Mouse (Mus musculus): ENCODE data around the gene Trmt44. TPM values are rescaled to one million over a fixed set of nuclear protein-coding genes. Genes with fewer than 3 reads are reported as not detected.

Gene Trmt44
- polyA plus RNA-seq, 1 experiment from 2014 or later, result 8.4 TPM

- H3K27me3 ChIP-seq, result no peaks in the 10 kb centered on the region
- 6% methylated on average over 17 of the region's 17 CpGs for WGBS
- peaks cover 13% of the 10 kb centered on the region for H3K4me1 ChIP-seq
- no peak overlapping the region; the same call in 1 of the 2 replicates for H3K27ac ChIP-seq
- no peaks in the 10 kb centered on the region for H3K9me3 ChIP-seq (replicated peaks)
- H3K9ac ChIP-seq, result peak overlapping the region; percentile 67
- no peak; the same call in 1 of the 2 replicates for ATAC-seq (ENCODE audit: low FRiP score)
- peaks cover 8% of the 10 kb centered on the region for H3K36me3 ChIP-seq
- H3K4me3 ChIP-seq, result peak overlapping the region; percentile 60
- H3K4me2 ChIP-seq (replicated peaks), result peak overlapping the region; percentile 78
Observed at GRCm38 (mm10) chr5:35583221-35583783, 8.4 kb upstream of the Trmt44 start.

- peak within 1 kb of the TSS; percentile 78 for H3K4me2 ChIP-seq (replicated peaks)
- WGBS, result 1% methylated on average over 35 of the region's 35 CpGs
Observed at GRCm38 (mm10) chr5:35582445-35583220, 7.8 kb upstream of the Trmt44 start, which contains the start of gene Acox3. Gene Acox3, plus strand, starts transcription at chr5:35583040.

GRCm38 (mm10) chr5:35580156-35580922 is 5.5 kb upstream of the Trmt44 start:
- Histone ChIP-seq H3K27ac (no peak overlapping the region), H3K36me3 (no peaks in the 10 kb centered on the region), H3K9me3 (replicated peaks) (no peaks in the 10 kb centered on the region), H3K4me1 (peaks cover 15% of the 10 kb centered on the region), H3K4me2 (replicated peaks) (no peak overlapping the region), H3K27me3 (no peaks in the 10 kb centered on the region), H3K4me3 (no peak overlapping the region), H3K9ac (no peak overlapping the region)
- ATAC-seq (ENCODE audit: low FRiP score), result no peak
- 63% methylated on average over 3 of the region's 3 CpGs for WGBS

More at GRCm38 (mm10) chr5:35582445-35583220, 7.8 kb upstream of the Trmt44 start, which contains the start of gene Acox3:
- Histone ChIP-seq H3K36me3 (peaks cover 1% of the 10 kb centered on the region; the same call in 1 of the 2 replicates), H3K4me1 (peaks cover 13% of the 10 kb centered on the region), H3K27ac (peak within 1 kb of the TSS; percentile 13; the same call in 1 of the 2 replicates), H3K27me3 (no peaks in the 10 kb centered on the region), H3K9ac (peak within 1 kb of the TSS; percentile 67), H3K4me3 (peak within 1 kb of the TSS; percentile 60), H3K9me3 (replicated peaks) (no peaks in the 10 kb centered on the region)
- ATAC-seq (ENCODE audit: low FRiP score), result peak; percentile 94

GRCm38 (mm10) chr5:35579247-35579893 is 4.5 kb upstream of the Trmt44 start:
- 68% methylated on average over 5 of the region's 5 CpGs for WGBS
- ATAC-seq (ENCODE audit: low FRiP score), result no peak
- Histone ChIP-seq H3K4me1 (peaks cover 17% of the 10 kb centered on the region), H3K4me3 (no peak overlapping the region), H3K4me2 (replicated peaks) (no peak overlapping the region), H3K9ac (no peak overlapping the region), H3K27me3 (no peaks in the 10 kb centered on the region), H3K27ac (no peak overlapping the region), H3K9me3 (replicated peaks) (no peaks in the 10 kb centered on the region), H3K36me3 (no peaks in the 10 kb centered on the region)

- Histone ChIP-seq H3K4me3 (no peak overlapping the region), H3K9ac (no peak overlapping the region), H3K4me2 (replicated peaks) (no peak overlapping the region), H3K27ac (no peak overlapping the region), H3K9me3 (replicated peaks) (no peaks in the 10 kb centered on the region), H3K36me3 (peaks cover 4% of the 10 kb centered on the region; the same call in 1 of the 2 replicates), H3K27me3 (no peaks in the 10 kb centered on the region), H3K4me1 (peaks cover 19% of the 10 kb centered on the region)
- WGBS, result 79% methylated on average over 2 of the region's 2 CpGs
- ATAC-seq (ENCODE audit: low FRiP score), result no peak
Observed at GRCm38 (mm10) chr5:35578411-35578810, 3.5 kb upstream of the Trmt44 start.

- no peaks in the 10 kb centered on the region for H3K9me3 ChIP-seq (replicated peaks)
- WGBS, result 90% methylated on average over 10 of the region's 10 CpGs
Observed at GRCm38 (mm10) chr5:35576409-35577020, 1.6 kb upstream of the Trmt44 start.

GRCm38 (mm10) chr5:35571546-35571945 is 3.3 kb downstream of the Trmt44 start:
- Histone ChIP-seq H3K27ac (no peak overlapping the region), H3K4me3 (no peak overlapping the region), H3K4me2 (replicated peaks) (no peak overlapping the region), H3K36me3 (peaks cover 65% of the 10 kb centered on the region), H3K9ac (no peak overlapping the region), H3K9me3 (replicated peaks) (no peaks in the 10 kb centered on the region), H3K27me3 (no peaks in the 10 kb centered on the region), H3K4me1 (peaks cover 11% of the 10 kb centered on the region)
- WGBS, result 95% methylated on average over 6 of the region's 6 CpGs
- ATAC-seq (ENCODE audit: low FRiP score), result no peak

More at GRCm38 (mm10) chr5:35576409-35577020, 1.6 kb upstream of the Trmt44 start:
- H3K4me3 ChIP-seq, result no peak overlapping the region
- no peak overlapping the region for H3K4me2 ChIP-seq (replicated peaks)
- no peak overlapping the region for H3K27ac ChIP-seq
- no peaks in the 10 kb centered on the region for H3K27me3 ChIP-seq
- H3K4me1 ChIP-seq, result peaks cover 11% of the 10 kb centered on the region
- peaks cover 17% of the 10 kb centered on the region for H3K36me3 ChIP-seq
- H3K9ac ChIP-seq, result no peak overlapping the region
- no peak for ATAC-seq (ENCODE audit: low FRiP score)

GRCm38 (mm10) chr5:35566632-35567031 is 8.2 kb downstream of the Trmt44 start:
- no peaks in the 10 kb centered on the region for H3K27me3 ChIP-seq
- peaks cover 96% of the 10 kb centered on the region for H3K36me3 ChIP-seq
- WGBS, result 86% methylated on average over 4 of the region's 4 CpGs
- no peak overlapping the region for H3K27ac ChIP-seq
- no peak overlapping the region for H3K4me2 ChIP-seq (replicated peaks)
- no peak overlapping the region for H3K4me3 ChIP-seq
- no peaks in the 10 kb centered on the region for H3K4me1 ChIP-seq
- ATAC-seq (ENCODE audit: low FRiP score), result no peak
- no peaks in the 10 kb centered on the region for H3K9me3 ChIP-seq (replicated peaks)
- no peak overlapping the region for H3K9ac ChIP-seq

- Histone ChIP-seq H3K9ac (no peak overlapping the region), H3K27ac (no peak overlapping the region), H3K4me2 (replicated peaks) (no peak overlapping the region), H3K27me3 (no peaks in the 10 kb centered on the region), H3K36me3 (peaks cover 95% of the 10 kb centered on the region), H3K9me3 (replicated peaks) (no peaks in the 10 kb centered on the region), H3K4me3 (no peak overlapping the region), H3K4me1 (no peaks in the 10 kb centered on the region)
- no peak for ATAC-seq (ENCODE audit: low FRiP score)
- 91% methylated on average over 9 of the region's 9 CpGs for WGBS
Observed at GRCm38 (mm10) chr5:35565217-35565616, 9.7 kb downstream of the Trmt44 start.

- no peak overlapping the region for H3K9ac ChIP-seq
- H3K4me1 ChIP-seq, result no peaks in the 10 kb centered on the region
- no peaks in the 10 kb centered on the region for H3K27me3 ChIP-seq
- no peak for ATAC-seq (ENCODE audit: low FRiP score)
- H3K4me2 ChIP-seq (replicated peaks), result no peak overlapping the region
- peaks cover 91% of the 10 kb centered on the region for H3K36me3 ChIP-seq
- H3K9me3 ChIP-seq (replicated peaks), result no peaks in the 10 kb centered on the region
- H3K27ac ChIP-seq, result no peak overlapping the region
- no peak overlapping the region for H3K4me3 ChIP-seq
- WGBS, result 0% methylated on average over 1 of the region's 1 CpGs
Observed at GRCm38 (mm10) chr5:35563449-35563848, 11.4 kb downstream of the Trmt44 start.

GRCm38 (mm10) chr5:35562616-35563015 is 12.3 kb downstream of the Trmt44 start:
- Histone ChIP-seq H3K36me3 (peaks cover 90% of the 10 kb centered on the region), H3K4me1 (no peaks in the 10 kb centered on the region), H3K4me3 (no peak overlapping the region), H3K27ac (no peak overlapping the region), H3K9me3 (replicated peaks) (no peaks in the 10 kb centered on the region), H3K4me2 (replicated peaks) (no peak overlapping the region), H3K9ac (no peak overlapping the region), H3K27me3 (no peaks in the 10 kb centered on the region)
- 94% methylated on average over 2 of the region's 2 CpGs for WGBS
- ATAC-seq (ENCODE audit: low FRiP score), result no peak

Measured in hindbrain, embryonic 12.5 days (tissue).